Mouse (Mus musculus): ENCODE measurements around the gene Col4a4. TPM values are rescaled to one million over a fixed set of nuclear protein-coding genes. Genes with fewer than 3 reads are reported as not detected.

Gene Col4a4
- total RNA-seq, 2 experiments from 2014 or later = 13.3 to 15.1 TPM

GRCm38 (mm10) chr1:82433649-82434005 is 153.0 kb downstream of the Col4a4 start:
- intact Hi-C loops (cut with DNase I) = loop anchor here (1.0 to 5.0 kb wide), 4 partner anchors 44 to 1117 kb away; partner anchors contain the start of gene Irs1
- DNase-seq = no peak

- intact Hi-C loops (cut with DNase I) = loop anchor here (1.0 to 5.0 kb wide), 4 partner anchors 44 to 1117 kb away; partner anchors contain the start of gene Irs1
Measured at GRCm38 (mm10) chr1:82432919-82433648, 153.6 kb downstream of the Col4a4 start.

GRCm38 (mm10) chr1:82429061-82429460 is 157.6 kb downstream of the Col4a4 start:
- no peak for DNase-seq

More at GRCm38 (mm10) chr1:82432919-82433648, 153.6 kb downstream of the Col4a4 start:
- peak; percentile 59 to 76 for DNase-seq

GRCm38 (mm10) chr1:82427729-82428128 is 158.9 kb downstream of the Col4a4 start:
- intact Hi-C loops (cut with DNase I) = no loop called here
- no peak for DNase-seq

More at GRCm38 (mm10) chr1:82429061-82429460, 157.6 kb downstream of the Col4a4 start:
- intact Hi-C loops (cut with DNase I) = no loop called here

GRCm38 (mm10) chr1:82415641-82416040 is 171.0 kb downstream of the Col4a4 start:
- intact Hi-C loops (cut with DNase I) = no loop called here

GRCm38 (mm10) chr1:82414434-82415045 is 172.1 kb downstream of the Col4a4 start:
- no peak for DNase-seq
- intact Hi-C loops (cut with DNase I) = no loop called here

More at GRCm38 (mm10) chr1:82415641-82416040, 171.0 kb downstream of the Col4a4 start:
- DNase-seq = no peak

- intact Hi-C loops (cut with DNase I) = no loop called here
- no peak for DNase-seq
Measured at GRCm38 (mm10) chr1:82412085-82412484, 174.6 kb downstream of the Col4a4 start.

GRCm38 (mm10) chr1:82411521-82411920 is 175.1 kb downstream of the Col4a4 start:
- intact Hi-C loops (cut with DNase I) = no loop called here
- DNase-seq = no peak

- intact Hi-C loops (cut with DNase I) = no loop called here
- no peak for DNase-seq
Measured at GRCm38 (mm10) chr1:82410548-82410947, 176.1 kb downstream of the Col4a4 start.

GRCm38 (mm10) chr1:82409271-82409670 is 177.4 kb downstream of the Col4a4 start:
- intact Hi-C loops (cut with DNase I) = no loop called here
- DNase-seq = no peak

GRCm38 (mm10) chr1:82407786-82408185 is 178.9 kb downstream of the Col4a4 start:
- DNase-seq = no peak
- intact Hi-C loops (cut with DNase I) = no loop called here

Other genes with a start within 250 kb of the Col4a4 start
- 1 to 10 TPM; 5.1 to 5.5 TPM for gene Col4a3, start 72 bp upstream of the Col4a4 start, total RNA-seq (2021)
- gene Mff, start 138.0 kb upstream of the Col4a4 start, total RNA-seq (2021) = 100 to 1,000 TPM; 183 to 184 TPM
- not detected for gene Tm4sf20, start 181.6 kb upstream of the Col4a4 start, total RNA-seq (2021)
- not detected for gene Gm47791, start 184.4 kb upstream of the Col4a4 start, total RNA-seq (2021)

Measured in heart, postnatal 14 days (tissue).